Mouse (Mus musculus) thymus, postnatal 25 days (tissue): ENCODE data around the gene Ntrk3.

ENCODE experiments used
- DNase-seq: peaks from one replicate; pipeline ENCODE4 v3.0.0; 2022

The Ntrk3 gene

GRCm38 (mm10) chr7:78619818-78620577, 117.8 kb downstream of the Ntrk3 start:
- no peak for DNase-seq

GRCm38 (mm10) chr7:78605538-78606130, 132.2 kb downstream of the Ntrk3 start:
- DNase-seq: no peak

GRCm38 (mm10) chr7:78603922-78604321, 133.9 kb downstream of the Ntrk3 start:
- no peak for DNase-seq

GRCm38 (mm10) chr7:78601851-78602250, 136.0 kb downstream of the Ntrk3 start:
- no peak for DNase-seq

- no peak for DNase-seq
Measured at GRCm38 (mm10) chr7:78600886-78601285, 136.9 kb downstream of the Ntrk3 start.

GRCm38 (mm10) chr7:78599941-78600677, 137.7 kb downstream of the Ntrk3 start:
- DNase-seq: no peak

GRCm38 (mm10) chr7:78598147-78598546, 139.7 kb downstream of the Ntrk3 start:
- peak; percentile 67 for DNase-seq

GRCm38 (mm10) chr7:78597251-78598129, 140.3 kb downstream of the Ntrk3 start:
- peak; percentile 60 for DNase-seq

- peak; percentile 9 for DNase-seq
Measured at GRCm38 (mm10) chr7:78596556-78596955, 141.3 kb downstream of the Ntrk3 start.

GRCm38 (mm10) chr7:78595895-78596294, 141.9 kb downstream of the Ntrk3 start:
- DNase-seq: peak; percentile 80

GRCm38 (mm10) chr7:78592948-78593347, 144.9 kb downstream of the Ntrk3 start:
- DNase-seq: no peak

GRCm38 (mm10) chr7:78592172-78592571, 145.6 kb downstream of the Ntrk3 start:
- DNase-seq: no peak

- no peak for DNase-seq
Measured at GRCm38 (mm10) chr7:78589766-78590165, 148.0 kb downstream of the Ntrk3 start.

GRCm38 (mm10) chr7:78586800-78587199, 151.0 kb downstream of the Ntrk3 start:
- no peak for DNase-seq

- no peak for DNase-seq
Measured at GRCm38 (mm10) chr7:78585960-78586359, 151.9 kb downstream of the Ntrk3 start.

GRCm38 (mm10) chr7:78584936-78585335, 152.9 kb downstream of the Ntrk3 start:
- no peak for DNase-seq

GRCm38 (mm10) chr7:78584499-78584898, 153.3 kb downstream of the Ntrk3 start:
- peak; percentile 17 for DNase-seq

- no peak for DNase-seq
Measured at GRCm38 (mm10) chr7:78583678-78584077, 154.1 kb downstream of the Ntrk3 start.

GRCm38 (mm10) chr7:78581341-78581740, 156.5 kb downstream of the Ntrk3 start:
- DNase-seq: no peak

- peak; percentile 59 for DNase-seq
Measured at GRCm38 (mm10) chr7:78579461-78580234, 158.2 kb downstream of the Ntrk3 start.

GRCm38 (mm10) chr7:78578461-78579359, 159.1 kb downstream of the Ntrk3 start:
- peak; percentile 33 for DNase-seq
